Mouse (Mus musculus) lung, embryonic 16.5 days (tissue): ENCODE measurements around the gene Gm9936. TPM values are rescaled to one million over a fixed set of nuclear protein-coding genes. Genes with fewer than 3 reads are reported as not detected.

Experiments used
- ATAC-seq: fragments of 200-750 bp; cut with Nextera tagmentation; 2 replicates; pipeline ENCODE4 v1.8.0; 2017; ENCODE audit warnings: low read depth, mild to moderate bottlenecking, moderate library complexity
- H3K27ac ChIP-seq: fragments of 300-500 bp; sonication (generic); 2 replicates; pipeline ENCODE4 v1.5.1; 2014; ENCODE audit warnings: mild to moderate bottlenecking, control low read depth, low read length
- H3K27me3 ChIP-seq: fragments of 300-500 bp; sonication (generic); 2 replicates; pipeline ENCODE4 v1.6.1; 2014; ENCODE audit warnings: low read depth, low read length, mixed read lengths; ENCODE audit not compliant: control insufficient read depth, insufficient read depth
- H3K36me3 ChIP-seq: fragments of 300-500 bp; sonication (generic); 2 replicates; pipeline ENCODE4 v1.6.1; 2014; ENCODE audit warnings: low read length; ENCODE audit not compliant: control insufficient read depth, insufficient read depth
- H3K4me1 ChIP-seq: fragments of 300-500 bp; sonication (generic); replicated peaks from 2 replicates; pipeline ENCODE4 v1.6.1; 2014; ENCODE audit warnings: low read length, mixed read lengths; ENCODE audit not compliant: control insufficient read depth, insufficient read depth
- H3K4me2 ChIP-seq: fragments of 300-500 bp; sonication (generic); 2 replicates; pipeline ENCODE4 v1.6.1; 2014; ENCODE audit warnings: low read depth, low read length, control low read depth
- H3K4me3 ChIP-seq: fragments of 300-500 bp; sonication (generic); 2 replicates; pipeline ENCODE4 v1.5.1; 2014; ENCODE audit warnings: mild to moderate bottlenecking, low read length, control low read depth
- H3K9ac ChIP-seq: fragments of 300-500 bp; sonication (generic); 2 replicates; pipeline ENCODE4 v1.6.1; 2014; ENCODE audit warnings: low read length, control low read depth
- H3K9me3 ChIP-seq: fragments of 300-500 bp; sonication (generic); 2 replicates; pipeline ENCODE4 v1.6.1; 2016; ENCODE audit warnings: low read length; ENCODE audit not compliant: control insufficient read depth
- WGBS: fragments of 180-500 bp; shearing (Covaris S2); extraction: QIAGEN DNeasy Blood & Tissue Kit; methylation state at CpG from one replicate; pipeline ENCODE4 v1.1.7; 2014; 5-methylcytosine and 5-hydroxymethylcytosine counted together
- polyA plus RNA-seq: library from polyadenylated mRNA; unstranded; fragments of >200 nt; fragmentation: Nextera tagmentation; extraction: Ambion mirVana; gene quantifications from 2 replicates; pipeline ENCODE4 v1.2.1, GENCODE M21; 2015

Gm9936 gene
- polyA plus RNA-seq, 1 experiment from 2014 or later = 0.06 TPM

DNA sequence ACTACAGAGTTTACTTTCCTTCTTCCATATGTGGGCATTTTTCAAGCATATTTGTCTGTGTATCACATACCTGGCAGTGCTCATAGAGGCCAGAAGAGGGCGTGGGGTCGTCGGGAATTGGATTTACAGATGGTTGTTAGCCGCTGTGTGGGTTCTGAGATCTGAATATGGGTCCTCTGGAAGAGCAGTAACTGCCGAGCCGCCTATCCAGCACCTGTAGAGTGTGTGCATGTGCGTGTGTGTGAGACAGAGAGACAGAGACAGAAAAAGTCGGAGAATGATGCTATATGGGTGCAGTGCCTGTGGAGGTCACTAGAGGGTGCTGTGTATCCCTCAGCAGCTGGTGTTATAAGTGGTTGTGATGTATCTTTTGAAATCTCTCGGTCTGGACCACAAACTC lies 34.3 kb downstream of the Gm9936 start:
- 18% methylated on average over 9 of the region's 9 CpGs for WGBS
- Histone ChIP-seq H3K4me1 (peaks cover 3% of the 10 kb centered on the region; the same call in 1 of the 2 replicates), H3K9me3 (peaks cover 4% of the 10 kb centered on the region), H3K27me3 (no peaks in the 10 kb centered on the region), H3K9ac (no peak overlapping the region), H3K4me3 (peak overlapping the region; percentile 3; the same call in 1 of the 2 replicates), H3K36me3 (peaks cover 4% of the 10 kb centered on the region), H3K27ac (no peak overlapping the region), H3K4me2 (peak overlapping the region; percentile 21; the same call in 1 of the 2 replicates)
- ATAC-seq = 0 out of 2 replicates have a peak, but pooled peaks have one; percentile 5

DNA sequence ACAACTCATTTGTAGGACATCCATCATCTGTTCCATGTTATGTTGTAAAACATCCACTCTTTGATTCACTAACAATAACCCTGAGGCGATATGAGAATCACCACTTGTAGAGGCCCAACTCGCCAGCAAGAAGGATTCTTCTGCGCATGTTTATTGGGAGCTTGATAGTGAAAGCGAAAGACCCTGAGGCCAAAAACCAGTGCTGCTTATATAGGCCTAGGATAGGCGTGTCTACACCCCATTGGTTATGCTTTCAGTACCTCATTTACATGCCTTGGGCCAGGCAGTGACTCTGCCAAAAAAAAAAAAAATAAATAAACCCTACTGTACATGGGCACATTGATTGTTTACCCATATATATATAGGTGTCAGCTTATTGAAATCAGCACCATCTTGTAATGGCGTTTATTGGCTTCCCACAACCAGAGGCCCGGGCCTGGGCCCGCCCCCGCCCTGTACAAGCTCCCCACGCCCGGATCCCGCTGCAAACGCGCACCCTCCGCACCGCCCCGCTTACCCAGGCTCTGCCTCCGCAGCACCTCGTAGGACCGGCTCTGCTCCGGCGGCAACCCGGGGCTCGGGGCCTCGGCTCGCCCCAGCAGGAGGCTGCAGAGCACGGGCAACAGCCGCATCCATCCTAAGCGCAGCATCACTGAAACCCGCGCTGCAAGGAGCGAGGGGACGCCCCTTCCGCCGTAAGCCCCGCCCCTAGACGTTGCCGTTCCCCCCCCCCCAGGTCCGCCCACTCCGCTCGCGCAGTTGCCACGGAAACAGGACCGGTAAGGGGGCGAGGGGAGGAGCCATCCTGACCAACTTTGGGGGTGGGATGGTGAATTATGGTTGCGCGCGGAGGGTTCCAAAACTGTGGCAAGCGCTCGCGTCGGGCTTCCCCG lies 35.4 kb downstream of the Gm9936 start, which contains the start of gene 1500011B03Rik:
Gene 1500011B03Rik, minus strand, starts transcription at position 673 of the 893 bp plus-strand sequence.
- Histone ChIP-seq H3K27me3 (no peaks in the 10 kb centered on the region), H3K27ac (peak within 1 kb of the TSS; percentile 76), H3K9ac (peak within 1 kb of the TSS; percentile 78), H3K36me3 (peaks cover 4% of the 10 kb centered on the region), H3K4me1 (peaks cover 3% of the 10 kb centered on the region; the same call in 1 of the 2 replicates), H3K9me3 (peaks cover 4% of the 10 kb centered on the region), H3K4me3 (peak within 1 kb of the TSS; percentile 81), H3K4me2 (peak within 1 kb of the TSS; percentile 84)
- ATAC-seq = peak; percentile 89
- 8% methylated on average over 46 of the region's 53 CpGs for WGBS

DNA sequence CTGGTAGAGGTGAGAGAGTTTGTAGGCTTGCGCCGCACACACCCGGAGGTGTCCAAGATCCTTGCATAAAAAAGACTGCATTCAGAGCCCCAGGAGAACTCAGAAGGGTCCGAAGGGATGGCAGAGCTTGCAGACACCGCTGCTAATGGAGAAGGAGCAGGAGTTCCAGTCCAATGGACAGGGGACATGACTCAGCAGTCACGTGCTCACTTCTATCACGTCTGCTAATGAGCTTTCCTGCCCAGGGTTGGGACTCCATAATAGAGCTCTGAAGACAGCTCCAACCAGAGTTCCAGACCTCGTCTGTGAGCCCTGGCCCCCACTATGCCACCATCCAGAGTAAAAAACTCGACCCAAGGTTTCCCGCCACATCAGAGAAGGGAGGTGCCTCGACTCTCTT lies 40.4 kb downstream of the Gm9936 start:
- Histone ChIP-seq H3K27me3 (no peaks in the 10 kb centered on the region), H3K36me3 (peaks cover 4% of the 10 kb centered on the region), H3K9me3 (peaks cover 4% of the 10 kb centered on the region), H3K9ac (no peak overlapping the region), H3K4me3 (no peak overlapping the region), H3K27ac (no peak overlapping the region), H3K4me1 (no peaks in the 10 kb centered on the region), H3K4me2 (no peak overlapping the region)
- ATAC-seq = no peak
- 73% methylated on average over 8 of the region's 11 CpGs for WGBS

DNA sequence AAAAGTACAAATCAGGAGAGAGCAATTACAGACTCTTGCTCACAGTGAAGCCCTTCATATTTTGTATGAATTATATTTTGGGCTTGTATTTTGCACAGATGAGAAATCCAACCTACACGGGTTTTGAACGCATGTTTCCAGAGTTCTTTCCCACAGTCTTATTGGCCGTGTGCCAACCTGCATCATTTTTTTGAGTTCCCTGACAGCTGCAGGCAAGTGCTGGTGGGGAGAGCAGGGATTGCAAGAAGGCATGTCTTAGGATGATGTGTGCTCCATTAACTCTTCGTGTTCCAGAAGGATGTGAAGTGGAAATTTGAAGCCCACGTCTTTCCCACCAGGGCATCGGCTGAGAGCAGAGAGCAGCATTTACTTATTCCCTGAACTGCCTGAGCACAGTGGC lies 41.9 kb downstream of the Gm9936 start:
- no peak overlapping the region for H3K4me3 ChIP-seq
- peaks cover 2% of the 10 kb centered on the region for H3K36me3 ChIP-seq
- H3K4me1 ChIP-seq = no peaks in the 10 kb centered on the region; the same call in 1 of the 2 replicates
- 60% methylated on average over 6 of the region's 6 CpGs for WGBS
- no peak overlapping the region for H3K27ac ChIP-seq
- no peak overlapping the region for H3K4me2 ChIP-seq
- no peak overlapping the region for H3K9ac ChIP-seq
- ATAC-seq = no peak
- H3K27me3 ChIP-seq = no peaks in the 10 kb centered on the region
- H3K9me3 ChIP-seq = peaks cover 3% of the 10 kb centered on the region

DNA sequence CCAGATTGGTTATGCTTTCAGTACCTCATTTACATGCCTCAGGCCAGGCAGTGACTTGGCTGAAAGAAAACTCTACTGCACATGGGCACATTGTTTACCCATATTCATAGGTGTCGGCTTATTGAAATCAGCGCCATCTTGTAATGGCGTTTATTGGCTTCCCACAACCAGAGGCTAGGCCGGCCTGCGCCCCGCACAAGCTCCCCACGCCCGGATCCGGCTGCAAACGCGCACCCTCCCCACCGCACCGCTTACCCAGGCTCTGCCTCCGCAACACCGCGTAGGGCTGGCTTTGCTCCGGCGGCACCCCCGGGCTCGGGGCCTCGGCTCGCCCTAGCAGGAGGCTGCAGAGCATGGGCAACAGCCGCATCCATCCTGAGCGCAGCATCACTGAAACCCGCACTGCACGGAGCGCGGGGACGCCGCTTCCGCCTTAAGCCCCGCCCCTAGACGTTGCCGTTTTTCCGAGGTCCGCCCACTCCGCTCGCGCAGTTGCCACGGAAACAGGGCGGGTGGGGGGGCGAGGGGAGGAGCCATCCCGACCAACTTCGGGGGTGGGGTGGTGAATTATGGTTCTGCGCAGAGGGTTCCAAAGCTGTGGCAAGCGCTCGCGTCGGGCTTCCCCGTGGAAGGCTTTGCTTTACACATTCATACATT lies 44.8 kb downstream of the Gm9936 start:
- WGBS = 1% methylated on average over 50 of the region's 50 CpGs
- H3K27me3 ChIP-seq = no peaks in the 10 kb centered on the region
- peak; percentile 95 for ATAC-seq
- peak overlapping the region; percentile 86 for H3K9ac ChIP-seq
- H3K4me1 ChIP-seq = no peaks in the 10 kb centered on the region; the same call in 1 of the 2 replicates
- peak overlapping the region; percentile 71 for H3K4me2 ChIP-seq
- H3K9me3 ChIP-seq = no peaks in the 10 kb centered on the region
- no peaks in the 10 kb centered on the region; the same call in 1 of the 2 replicates for H3K36me3 ChIP-seq
- peak overlapping the region; percentile 83 for H3K27ac ChIP-seq
- peak overlapping the region; percentile 97 for H3K4me3 ChIP-seq

DNA sequence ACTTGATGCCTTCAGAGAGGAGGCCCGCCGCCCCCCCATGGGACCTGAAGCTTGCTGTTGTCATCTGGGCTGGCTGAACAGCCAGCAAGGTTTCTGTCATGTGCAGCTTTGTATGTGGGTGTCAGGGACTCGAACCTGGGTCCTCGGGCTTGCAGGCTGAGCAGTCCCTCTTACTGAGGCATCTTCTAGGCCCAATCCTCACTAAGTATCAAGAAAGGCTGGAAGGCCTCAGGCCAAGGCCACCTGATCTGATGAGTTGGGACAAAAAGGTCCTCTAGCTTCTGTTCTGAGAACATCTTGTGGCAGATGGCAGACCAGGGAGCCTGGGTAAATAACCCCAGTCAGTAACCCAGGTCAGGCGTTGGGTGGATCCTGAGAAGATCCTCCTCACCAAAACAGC lies 48.7 kb downstream of the Gm9936 start:
- no peak for ATAC-seq
- H3K9ac ChIP-seq = no peak overlapping the region
- no peaks in the 10 kb centered on the region for H3K9me3 ChIP-seq
- no peak overlapping the region for H3K27ac ChIP-seq
- H3K4me2 ChIP-seq = no peak overlapping the region
- no peak overlapping the region for H3K4me3 ChIP-seq
- peaks cover 13% of the 10 kb centered on the region for H3K36me3 ChIP-seq
- peaks cover 4% of the 10 kb centered on the region; the same call in 1 of the 2 replicates for H3K4me1 ChIP-seq
- 87% methylated on average over 5 of the region's 5 CpGs for WGBS
- no peaks in the 10 kb centered on the region for H3K27me3 ChIP-seq

DNA sequence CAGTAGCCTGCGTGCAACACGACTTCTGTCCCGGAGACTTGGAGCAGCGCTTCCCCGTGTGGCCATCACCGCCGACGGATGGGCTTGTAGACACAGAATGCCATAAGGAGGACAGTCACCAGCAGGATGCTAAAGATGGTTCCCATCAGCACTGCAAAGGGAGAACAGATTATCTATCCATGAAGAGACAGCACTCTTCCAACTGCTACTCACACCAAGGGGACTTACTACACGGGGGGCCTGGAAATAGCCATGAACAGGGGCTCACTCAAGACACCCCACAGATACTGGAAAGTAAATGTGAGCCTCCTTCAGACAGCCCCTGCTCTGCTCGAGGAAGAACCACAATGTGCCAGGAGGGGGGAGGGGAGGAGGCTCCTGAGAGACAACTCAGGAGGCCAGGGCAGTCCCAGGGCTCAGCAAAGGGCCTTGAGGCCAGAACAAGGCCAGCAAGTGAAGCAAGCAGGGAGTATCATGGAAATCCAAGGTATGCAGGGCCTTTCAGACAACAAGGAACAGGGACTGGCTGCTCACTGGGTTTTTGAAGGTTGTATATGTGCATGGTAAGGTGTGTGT lies 49.2 kb downstream of the Gm9936 start:
- Histone ChIP-seq H3K27ac (no peak overlapping the region), H3K4me2 (no peak overlapping the region), H3K9me3 (no peaks in the 10 kb centered on the region), H3K4me1 (peaks cover 5% of the 10 kb centered on the region; the same call in 1 of the 2 replicates), H3K9ac (no peak overlapping the region), H3K36me3 (peaks cover 18% of the 10 kb centered on the region), H3K4me3 (no peak overlapping the region), H3K27me3 (no peaks in the 10 kb centered on the region)
- no peak for ATAC-seq
- 78% methylated on average over 10 of the region's 10 CpGs for WGBS

DNA sequence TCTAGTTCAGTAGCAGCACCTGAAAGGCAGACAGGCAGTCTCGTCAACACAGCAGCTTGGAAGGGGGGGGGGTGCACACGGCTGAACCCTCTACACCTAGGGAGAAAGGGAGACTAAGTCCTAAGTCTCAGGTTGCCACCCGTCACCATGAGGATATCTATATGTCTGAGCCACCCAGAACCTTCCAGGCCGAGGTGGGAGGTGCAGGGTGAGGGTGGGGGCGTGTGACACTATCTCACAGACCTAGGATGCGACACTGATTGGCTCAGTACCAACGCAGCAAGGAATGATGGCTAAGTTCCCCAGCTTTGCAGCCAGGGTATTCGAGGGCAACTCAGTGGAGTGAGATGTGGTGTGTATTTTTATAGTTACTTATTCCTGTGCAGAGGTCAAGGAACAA lies 50.1 kb downstream of the Gm9936 start:
- no peak overlapping the region for H3K9ac ChIP-seq
- no peaks in the 10 kb centered on the region for H3K27me3 ChIP-seq
- peaks cover 20% of the 10 kb centered on the region for H3K36me3 ChIP-seq
- no peak for ATAC-seq
- H3K4me2 ChIP-seq = no peak overlapping the region
- H3K4me3 ChIP-seq = no peak overlapping the region
- H3K9me3 ChIP-seq = no peaks in the 10 kb centered on the region
- 81% methylated on average over 8 of the region's 8 CpGs for WGBS
- no peak overlapping the region for H3K27ac ChIP-seq
- peaks cover 5% of the 10 kb centered on the region; the same call in 1 of the 2 replicates for H3K4me1 ChIP-seq

DNA sequence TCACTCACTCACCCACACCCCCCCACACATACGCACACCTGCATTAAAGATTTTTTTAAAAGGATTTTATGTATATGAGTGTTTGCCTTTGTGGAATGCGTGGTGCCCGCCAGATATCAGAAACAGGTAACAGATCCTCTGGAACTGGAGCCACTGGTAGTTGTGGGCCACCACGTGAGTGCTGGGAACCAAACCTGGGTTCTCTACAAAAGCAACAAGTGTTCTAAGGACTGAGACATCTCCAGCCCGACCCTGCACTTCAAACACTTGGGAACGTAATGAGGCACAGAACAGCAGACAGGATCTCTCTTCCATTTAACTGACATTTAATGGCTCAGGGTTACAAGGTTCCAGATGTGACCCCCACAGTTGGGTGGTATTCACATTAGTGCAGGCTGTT lies 50.6 kb downstream of the Gm9936 start:
- H3K4me3 ChIP-seq = no peak overlapping the region
- H3K36me3 ChIP-seq = peaks cover 23% of the 10 kb centered on the region
- H3K9ac ChIP-seq = no peak overlapping the region
- no peaks in the 10 kb centered on the region for H3K27me3 ChIP-seq
- WGBS = 71% methylated on average over 6 of the region's 6 CpGs
- no peaks in the 10 kb centered on the region for H3K9me3 ChIP-seq
- H3K4me2 ChIP-seq = no peak overlapping the region
- no peak overlapping the region for H3K27ac ChIP-seq
- no peak for ATAC-seq
- peaks cover 5% of the 10 kb centered on the region; the same call in 1 of the 2 replicates for H3K4me1 ChIP-seq
